Mouse (Mus musculus) embryonic facial prominence, embryonic 11.5 days (tissue): ENCODE data around the gene Jmy. TPM values are rescaled to one million over a fixed set of nuclear protein-coding genes. Genes with fewer than 3 reads are reported as not detected.

Experiments used
- ATAC-seq: fragments of 200-750 bp; cut with Nextera tagmentation; replicated peaks from 2 replicates; pipeline ENCODE4 v1.8.0; 2017; ENCODE audit warnings: low read depth; ENCODE audit not compliant: insufficient number of reproducible peaks, low FRiP score, low TSS enrichment
- DNase-seq: peaks from one replicate; pipeline ENCODE4 v3.0.0-alpha.2; 2015; ENCODE audit warnings: low spot score
- H3K27ac ChIP-seq: fragments of 300-500 bp; sonication (generic); replicated peaks from 2 replicates; pipeline ENCODE4 v1.5.1; 2014; ENCODE audit warnings: mild to moderate bottlenecking, low read depth, low read length, control low read depth
- H3K27me3 ChIP-seq: fragments of 300-500 bp; sonication (generic); 2 replicates; pipeline ENCODE4 v1.6.1; 2014; ENCODE audit warnings: mild to moderate bottlenecking, low read length, moderate library complexity, mixed read lengths; ENCODE audit not compliant: control insufficient read depth, insufficient read depth
- H3K36me3 ChIP-seq: fragments of 300-500 bp; sonication (generic); replicated peaks from 2 replicates; pipeline ENCODE4 v1.6.1; 2014; ENCODE audit warnings: low read depth, mild to moderate bottlenecking, low read length, moderate library complexity, mixed read lengths; ENCODE audit not compliant: control insufficient read depth, insufficient read depth
- H3K4me1 ChIP-seq: fragments of 300-500 bp; sonication (generic); 2 replicates; pipeline ENCODE4 v1.6.1; 2014; ENCODE audit warnings: low read length, mixed read lengths; ENCODE audit not compliant: control insufficient read depth, insufficient read depth
- H3K4me2 ChIP-seq: fragments of 300-500 bp; sonication (generic); 2 replicates; pipeline ENCODE4 v1.6.1; 2014; ENCODE audit warnings: low read depth, mild to moderate bottlenecking, control low read depth, low read length, moderate library complexity
- H3K4me3 ChIP-seq: fragments of 300-500 bp; sonication (generic); 2 replicates; pipeline ENCODE4 v1.5.1; 2014; ENCODE audit warnings: low read depth, low read length, control low read depth
- H3K9ac ChIP-seq: fragments of 300-500 bp; sonication (generic); replicated peaks from 2 replicates; pipeline ENCODE4 v1.6.1; 2014; ENCODE audit warnings: mild to moderate bottlenecking, control low read depth, low read length
- H3K9me3 ChIP-seq: fragments of 300-500 bp; sonication (generic); replicated peaks from 2 replicates; pipeline ENCODE4 v1.6.1; 2016; ENCODE audit warnings: mild to moderate bottlenecking, low read length, inconsistent platforms, mixed read lengths; ENCODE audit not compliant: control insufficient read depth
- WGBS: fragments of 180-500 bp; shearing (Covaris S2); extraction: QIAGEN DNeasy Blood & Tissue Kit; methylation state at CpG from one replicate; pipeline ENCODE4 v1.1.7; 2014; 5-methylcytosine and 5-hydroxymethylcytosine counted together
- polyA plus RNA-seq: library from polyadenylated mRNA; unstranded; fragments of >200 nt; fragmentation: Nextera tagmentation; extraction: Ambion mirVana; gene quantifications from 2 replicates; pipeline ENCODE4 v1.2.1, GENCODE M21; 2014

Jmy gene
- polyA plus RNA-seq, 1 experiment from 2014 or later, result 4.3 TPM

DNA sequence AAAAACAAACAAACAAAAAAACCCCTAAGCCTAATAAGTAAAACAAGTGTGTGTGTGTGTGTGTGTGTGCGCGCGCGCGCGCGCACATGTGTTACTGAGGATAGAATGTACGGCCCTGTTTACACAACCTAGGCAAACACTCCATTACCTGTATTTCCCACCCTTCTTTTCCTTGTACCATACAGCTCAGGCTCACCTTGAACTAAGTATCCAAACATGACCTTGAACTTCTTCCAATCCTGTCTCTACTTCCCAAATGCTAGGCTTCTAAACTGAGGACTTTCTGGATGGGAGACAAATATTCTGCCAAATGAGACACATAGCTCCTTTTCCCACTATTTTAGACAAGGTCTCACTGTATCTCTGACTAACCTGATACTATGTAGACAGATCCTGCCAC is 11.9 kb downstream of the Jmy start:
- H3K4me1 ChIP-seq, result no peaks in the 10 kb centered on the region
- H3K4me2 ChIP-seq, result no peak overlapping the region
- no peaks in the 10 kb centered on the region; the same call in 1 of the 2 replicates for H3K36me3 ChIP-seq
- no peaks in the 10 kb centered on the region for H3K9me3 ChIP-seq
- DNase-seq (no peak), ATAC-seq (no peak)
- H3K9ac ChIP-seq, result no peak overlapping the region
- H3K27ac ChIP-seq, result no peak overlapping the region
- H3K4me3 ChIP-seq, result no peak overlapping the region
- 96% methylated on average over 8 of the region's 8 CpGs for WGBS
- H3K27me3 ChIP-seq, result no peaks in the 10 kb centered on the region

DNA sequence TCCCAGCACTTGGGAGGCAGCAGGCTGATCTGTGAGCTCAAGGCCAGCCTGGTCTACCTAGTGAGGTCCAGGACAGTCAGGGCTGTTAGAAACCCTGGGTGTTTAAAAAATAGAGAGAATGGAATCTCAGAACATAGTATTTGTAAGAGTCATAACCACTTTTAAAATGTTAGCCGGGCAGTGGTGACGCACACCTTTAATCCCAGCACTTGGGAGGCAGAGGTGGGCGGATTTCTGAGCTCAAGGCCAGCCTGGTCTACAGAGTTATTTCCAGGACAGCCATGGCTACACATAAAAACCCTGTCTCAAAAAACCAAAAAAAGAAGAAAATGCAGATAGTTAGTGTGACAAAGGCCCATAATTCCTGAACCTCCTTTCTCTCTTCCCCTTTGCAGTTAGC is 15.3 kb downstream of the Jmy start:
- H3K4me2 ChIP-seq, result no peak overlapping the region
- DNase-seq, result no peak
- ATAC-seq, result no peak
- H3K4me3 ChIP-seq, result no peak overlapping the region
- no peak overlapping the region for H3K27ac ChIP-seq
- H3K9me3 ChIP-seq, result no peaks in the 10 kb centered on the region
- H3K4me1 ChIP-seq, result no peaks in the 10 kb centered on the region
- H3K36me3 ChIP-seq, result no peaks in the 10 kb centered on the region
- WGBS, result 94% methylated on average over 3 of the region's 3 CpGs
- no peaks in the 10 kb centered on the region for H3K27me3 ChIP-seq
- H3K9ac ChIP-seq, result no peak overlapping the region

DNA sequence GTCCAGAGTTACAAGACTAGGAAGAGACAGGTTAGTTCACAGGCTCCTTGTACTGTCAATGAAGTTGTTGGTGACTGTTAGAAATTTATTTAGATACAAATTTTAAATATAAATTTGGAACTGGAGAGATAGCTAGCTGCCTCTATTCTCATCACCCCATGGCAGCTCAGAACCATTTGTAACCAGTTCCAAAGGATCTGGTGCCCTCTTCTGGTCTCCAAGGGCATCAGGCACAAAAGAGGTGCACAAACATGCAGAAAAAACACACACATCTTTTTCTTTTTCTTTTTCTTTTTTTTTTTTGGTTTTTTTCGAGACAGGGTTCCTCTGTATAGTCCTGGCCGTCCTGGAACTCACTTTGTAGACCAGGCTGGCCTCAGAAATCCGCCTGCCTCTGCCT is 18.5 kb downstream of the Jmy start:
- Histone ChIP-seq H3K36me3 (no peaks in the 10 kb centered on the region), H3K4me2 (no peak overlapping the region), H3K4me3 (no peak overlapping the region), H3K4me1 (no peaks in the 10 kb centered on the region), H3K9me3 (no peaks in the 10 kb centered on the region), H3K9ac (no peak overlapping the region), H3K27ac (no peak overlapping the region), H3K27me3 (no peaks in the 10 kb centered on the region)
- DNase-seq (no peak), ATAC-seq (no peak)
- 89% methylated on average over 3 of the region's 3 CpGs for WGBS

DNA sequence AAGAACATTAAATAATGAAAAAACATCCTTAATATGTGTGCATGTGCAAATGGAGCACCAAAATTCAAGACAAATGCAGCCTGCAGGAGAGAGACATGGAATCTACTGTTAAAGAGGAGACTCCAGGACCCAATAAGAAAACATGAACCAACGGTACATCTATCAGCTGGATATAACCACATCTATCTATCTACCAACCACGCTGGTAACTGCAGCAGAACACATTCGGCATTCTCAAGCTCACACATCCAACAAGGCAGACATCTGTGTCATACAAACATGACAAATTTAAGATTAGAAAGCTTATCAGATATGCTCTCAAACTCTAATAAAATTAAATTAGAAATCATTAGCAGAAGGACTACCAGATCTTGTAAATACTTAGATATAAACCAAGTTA is 21.3 kb downstream of the Jmy start:
- no peak for ATAC-seq
- Histone ChIP-seq H3K4me3 (no peak overlapping the region), H3K36me3 (no peaks in the 10 kb centered on the region), H3K9me3 (no peaks in the 10 kb centered on the region), H3K27ac (no peak overlapping the region), H3K4me1 (no peaks in the 10 kb centered on the region), H3K27me3 (no peaks in the 10 kb centered on the region), H3K4me2 (no peak overlapping the region), H3K9ac (no peak overlapping the region)
- WGBS, result 98% methylated on average over 3 of the region's 3 CpGs
- DNase-seq, result no peak

DNA sequence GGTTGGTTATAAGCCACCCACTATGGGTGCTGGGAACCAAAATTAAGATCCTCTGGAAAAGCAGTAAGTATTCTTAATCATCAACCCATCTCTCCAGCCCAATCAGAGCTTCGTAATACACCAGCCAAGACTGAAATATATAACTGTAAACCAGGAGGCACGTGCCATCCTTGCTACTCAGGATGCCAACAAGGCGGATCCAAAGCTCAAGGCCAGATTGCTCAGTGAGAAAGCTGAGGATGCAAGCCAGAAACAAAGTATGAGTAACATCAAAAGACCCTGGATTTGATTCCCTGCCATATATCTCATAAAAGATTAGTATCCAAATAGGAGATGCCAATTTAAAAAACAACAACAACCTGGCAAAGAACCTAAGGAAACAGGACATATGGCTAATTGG is 31.3 kb downstream of the Jmy start:
- DNase-seq (no peak), ATAC-seq (no peak)
- Histone ChIP-seq H3K4me3 (no peak overlapping the region), H3K4me2 (no peak overlapping the region), H3K27ac (no peak overlapping the region), H3K27me3 (no peaks in the 10 kb centered on the region), H3K9me3 (no peaks in the 10 kb centered on the region), H3K9ac (no peak overlapping the region), H3K4me1 (no peaks in the 10 kb centered on the region), H3K36me3 (no peaks in the 10 kb centered on the region; the same call in 1 of the 2 replicates)
- WGBS, result 94% methylated on average over 3 of the region's 3 CpGs

DNA sequence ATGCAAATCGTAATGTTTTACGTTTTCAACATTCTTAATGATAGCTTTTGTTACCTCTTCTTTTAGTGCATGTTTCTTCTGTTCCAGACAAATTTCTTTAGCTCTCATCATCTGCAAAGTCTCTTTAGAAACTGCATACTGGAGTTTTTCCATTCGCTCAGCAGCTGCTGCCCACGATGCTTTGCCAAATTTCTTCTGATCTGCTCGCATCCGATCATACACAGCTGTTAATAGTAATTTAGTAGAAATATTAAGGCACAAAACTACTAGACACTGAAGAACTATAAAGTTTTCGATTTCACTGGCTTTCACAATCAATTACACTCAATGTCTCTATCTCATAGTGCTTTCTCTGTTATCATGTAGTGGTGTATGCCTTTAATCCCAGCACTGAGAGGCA is 40.0 kb downstream of the Jmy start:
- Histone ChIP-seq H3K9ac (no peak overlapping the region), H3K4me3 (no peak overlapping the region), H3K4me2 (no peak overlapping the region), H3K36me3 (no peaks in the 10 kb centered on the region; the same call in 1 of the 2 replicates), H3K27me3 (no peaks in the 10 kb centered on the region), H3K27ac (no peak overlapping the region), H3K4me1 (no peaks in the 10 kb centered on the region), H3K9me3 (no peaks in the 10 kb centered on the region)
- DNase-seq (no peak), ATAC-seq (no peak)
- WGBS, result 95% methylated on average over 7 of the region's 7 CpGs

DNA sequence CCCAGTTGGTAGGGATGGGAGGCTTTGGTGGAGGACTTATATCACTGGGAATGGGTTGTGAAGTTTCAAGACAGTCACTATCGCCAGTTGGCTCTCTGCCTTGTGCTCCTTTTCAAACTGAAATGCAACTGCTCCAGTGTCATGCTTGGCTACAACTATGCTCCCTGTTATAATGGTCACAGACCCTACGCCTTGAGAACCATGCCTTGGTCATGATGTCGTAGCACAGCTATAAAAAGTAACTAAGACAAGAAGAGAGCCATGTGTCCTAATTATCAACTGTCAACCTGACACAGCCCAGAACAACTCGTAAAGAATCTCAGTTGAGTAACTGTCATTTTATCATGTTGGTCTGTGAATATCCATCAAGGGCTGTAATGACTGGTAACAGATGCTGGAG is 41.0 kb downstream of the Jmy start:
- no peak for DNase-seq
- Histone ChIP-seq H3K9ac (no peak overlapping the region), H3K36me3 (no peaks in the 10 kb centered on the region; the same call in 1 of the 2 replicates), H3K4me2 (no peak overlapping the region), H3K4me3 (no peak overlapping the region), H3K27me3 (no peaks in the 10 kb centered on the region), H3K9me3 (no peaks in the 10 kb centered on the region), H3K4me1 (no peaks in the 10 kb centered on the region), H3K27ac (no peak overlapping the region)
- ATAC-seq, result no peak
- WGBS, result 91% methylated on average over 4 of the region's 4 CpGs

DNA sequence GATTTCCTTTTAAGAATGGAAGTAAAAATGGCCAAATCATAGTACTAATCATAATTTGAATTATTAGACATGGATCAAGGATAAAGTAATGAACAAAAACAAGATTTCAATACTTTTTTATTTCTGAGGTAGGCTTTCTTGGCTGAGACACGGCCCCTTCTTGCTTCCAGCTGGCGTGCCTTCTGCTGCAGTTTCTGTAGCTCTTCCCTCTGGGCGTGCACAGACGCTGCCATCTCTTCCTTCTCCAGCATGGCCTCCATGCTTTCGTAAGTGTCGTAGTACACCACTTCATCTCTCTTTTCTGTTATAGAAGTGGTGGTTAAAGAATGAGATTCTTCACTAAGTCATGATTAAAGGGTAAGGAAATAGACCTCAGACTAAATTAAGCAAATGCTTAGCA is 46.3 kb downstream of the Jmy start:
- no peak overlapping the region for H3K9ac ChIP-seq
- ATAC-seq (no peak), DNase-seq (no peak)
- no peak overlapping the region for H3K4me2 ChIP-seq
- WGBS, result 90% methylated on average over 6 of the region's 6 CpGs
- H3K4me3 ChIP-seq, result no peak overlapping the region
- no peaks in the 10 kb centered on the region; the same call in 1 of the 2 replicates for H3K36me3 ChIP-seq
- no peaks in the 10 kb centered on the region for H3K9me3 ChIP-seq
- H3K4me1 ChIP-seq, result no peaks in the 10 kb centered on the region
- H3K27me3 ChIP-seq, result no peaks in the 10 kb centered on the region
- no peak overlapping the region for H3K27ac ChIP-seq
